Mouse (Mus musculus): ENCODE data around the gene Oas1h.
"Not testable (repeated sequence)": the region's sequence is repeated elsewhere in the genome, so short reads cannot be mapped to it uniquely, and the experiment has no call there.

Oas1h gene

GRCm38 (mm10) chr5:120861121-120861520, at the start of gene Oas1h:
Gene Oas1h, plus strand, starts transcription at chr5:120861421.
- DNase-seq, result no peak

DNA sequence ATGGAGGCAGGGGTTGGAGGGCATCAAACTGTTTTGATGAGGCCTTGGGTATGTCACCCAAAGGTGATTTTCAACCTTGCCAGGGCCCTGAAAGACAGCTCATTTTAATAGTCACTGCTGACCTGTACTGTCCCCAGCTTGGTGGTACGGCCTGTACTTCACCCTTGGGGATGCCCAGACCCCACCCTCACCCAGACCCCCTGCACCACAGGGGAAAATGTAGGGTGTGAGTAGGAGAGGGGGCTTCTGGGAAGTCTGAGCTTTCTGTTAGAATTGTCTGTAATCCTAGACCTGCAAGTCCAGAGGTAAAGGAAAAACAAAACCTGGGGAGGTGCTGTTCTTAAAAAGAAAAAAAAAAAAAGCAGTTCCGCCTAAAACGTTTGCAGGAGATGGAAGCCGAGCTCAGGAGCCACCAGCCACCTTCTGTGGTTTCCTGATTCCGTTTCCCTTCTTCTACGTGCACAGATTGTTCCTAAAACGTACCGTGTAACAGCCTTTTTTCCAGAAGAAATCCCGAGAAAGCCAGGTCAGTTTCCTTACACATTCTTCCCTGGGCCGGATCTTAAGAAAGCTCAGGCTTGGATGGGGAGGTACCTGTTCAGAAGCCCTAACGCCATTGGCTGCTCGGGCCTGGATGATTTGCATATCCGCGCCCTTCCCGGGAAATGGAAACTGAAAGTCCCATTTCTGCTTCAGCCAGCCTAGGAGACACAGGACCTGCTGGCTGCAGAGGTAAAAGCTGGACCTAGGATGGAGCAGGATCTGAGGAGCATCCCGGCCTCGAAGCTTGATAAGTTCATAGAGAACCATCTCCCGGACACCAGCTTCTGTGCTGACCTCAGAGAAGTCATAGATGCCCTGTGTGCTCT, 49.0 kb upstream of the Oas1h start, which contains the start of gene Oas1c:
TSS of gene Oas1c (minus strand) at position 564 of the 869 bp plus-strand sequence.
- peak; percentile 67 to 77 for DNase-seq

GRCm38 (mm10) chr5:120813023-120813422, 48.2 kb upstream of the Oas1h start:
- DNase-seq, result no peak

- peak; percentile 22 to 62 for DNase-seq
These were observed 45.3 kb upstream of the Oas1h start for GRCm38 (mm10) chr5:120815949-120816348.

DNA sequence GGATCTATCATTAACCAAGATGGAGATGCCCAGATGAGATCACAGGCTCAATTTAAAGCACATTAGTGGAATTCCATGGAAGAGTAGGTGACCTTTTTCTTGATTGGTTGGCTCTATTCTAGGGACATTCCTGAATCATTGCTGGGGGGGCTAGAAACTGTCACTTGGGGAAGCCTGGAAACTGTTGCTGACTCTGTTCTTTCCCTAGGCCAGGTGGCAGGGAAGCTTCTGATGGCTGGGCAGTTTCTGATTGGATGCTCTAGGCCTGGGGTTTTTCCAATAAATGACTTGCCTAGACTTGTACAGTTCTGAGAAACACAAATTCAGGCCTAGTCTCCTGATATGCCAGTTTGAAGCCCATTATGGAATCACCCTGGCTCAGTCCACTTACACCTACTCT, 42.2 kb upstream of the Oas1h start:
- no peak for DNase-seq

- DNase-seq, result peak in 1 of 2 experiments; percentile 18
These were observed 30.2 kb upstream of the Oas1h start for GRCm38 (mm10) chr5:120831031-120831430.

- DNase-seq, result no peak
These were observed 27.6 kb upstream of the Oas1h start for GRCm38 (mm10) chr5:120833335-120834280.

DNA sequence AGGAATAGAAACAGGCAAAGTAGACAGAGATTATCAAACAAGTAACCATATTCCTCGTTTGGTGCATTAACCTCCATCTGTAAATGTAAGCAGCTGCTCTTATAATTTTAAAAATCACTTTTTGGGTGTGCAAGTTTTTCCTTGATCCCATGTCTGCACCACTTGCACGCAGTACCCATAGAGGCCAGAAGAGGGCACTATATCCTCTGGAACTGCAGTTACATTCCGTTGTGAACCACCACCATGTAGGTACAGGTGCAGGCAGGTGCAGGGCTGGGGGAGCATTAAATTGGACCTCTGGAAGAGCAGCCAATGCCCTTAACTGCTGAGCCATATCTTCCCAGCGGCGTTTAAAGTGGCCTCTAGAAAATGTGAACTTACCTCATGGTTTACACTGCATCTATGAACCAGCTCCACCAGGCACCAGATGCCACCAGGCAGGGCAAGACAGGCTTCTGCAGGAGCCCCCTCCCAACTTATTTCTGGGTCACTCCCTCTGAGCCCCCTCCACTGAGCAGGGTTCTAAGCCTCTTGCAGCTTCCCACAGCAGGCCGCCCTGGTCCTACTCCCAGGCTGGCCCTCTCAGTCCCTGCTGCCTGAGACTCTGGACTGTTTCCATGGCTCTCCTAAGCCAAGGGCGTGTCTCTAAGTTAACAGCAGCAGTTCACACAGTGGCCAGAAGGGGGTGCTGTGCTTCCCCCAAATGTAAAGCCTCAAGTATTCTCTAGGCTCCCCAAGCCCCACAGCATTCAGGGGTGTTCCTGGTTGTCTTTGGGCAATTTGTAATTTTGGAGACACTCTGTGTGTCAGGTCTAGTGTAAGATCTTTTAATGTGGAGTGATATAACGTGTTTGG, 24.3 kb upstream of the Oas1h start:
- DNase-seq, result peak in 1 of 2 experiments; percentile 57

DNA sequence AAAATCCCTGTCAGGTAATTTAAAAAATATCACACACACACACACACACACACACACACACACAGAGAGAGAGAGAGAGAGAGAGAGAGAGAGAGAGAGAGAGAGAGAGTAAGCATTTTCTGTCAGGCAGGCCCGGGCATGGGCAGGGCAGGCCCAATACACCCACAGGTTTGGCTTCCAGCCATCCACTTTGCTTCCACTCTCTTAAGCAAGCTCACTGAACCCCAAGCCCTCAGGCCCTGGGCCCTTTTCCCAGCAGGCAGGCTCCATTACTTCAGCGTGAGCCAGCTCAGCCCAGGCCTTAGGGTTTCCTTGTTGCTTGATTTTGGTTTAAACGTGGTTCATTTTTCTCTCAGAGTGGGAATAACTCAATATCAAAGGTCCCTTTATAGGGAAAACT, 16.5 kb upstream of the Oas1h start:
- DNase-seq, result no peak

DNA sequence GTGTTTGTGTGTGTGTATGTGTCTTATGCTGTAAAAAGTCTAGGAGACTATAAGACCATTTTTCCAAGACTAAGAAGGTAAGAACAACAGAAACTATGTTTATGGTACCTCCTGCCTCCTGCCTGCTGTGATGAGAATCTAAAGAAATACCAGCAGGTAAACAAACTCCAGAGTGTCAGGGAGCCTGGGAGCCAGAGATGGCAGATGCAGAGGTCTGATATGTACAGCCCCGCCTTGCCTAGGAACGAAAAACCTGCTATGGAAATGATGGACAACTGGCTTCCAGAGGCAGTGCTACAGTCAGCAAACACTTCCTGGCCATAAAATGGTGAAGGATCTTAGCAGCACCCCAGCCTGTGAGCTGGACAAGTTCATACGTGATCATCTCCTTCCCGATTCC, 14.2 kb upstream of the Oas1h start, which contains the start of gene Oas1f:
TSS of gene Oas1f (plus strand) at position 301 of the 400 bp plus-strand sequence.
- no peak for DNase-seq

GRCm38 (mm10) chr5:120849601-120850136, 11.6 kb upstream of the Oas1h start:
- DNase-seq, result peak in 1 of 2 experiments; percentile 55

- no peak for DNase-seq
These were observed 2.0 kb upstream of the Oas1h start for GRCm38 (mm10) chr5:120859241-120859640.

- peak in 1 of 2 experiments; percentile 5 for DNase-seq
These were observed 4.2 kb downstream of the Oas1h start for GRCm38 (mm10) chr5:120865336-120865860.

DNA sequence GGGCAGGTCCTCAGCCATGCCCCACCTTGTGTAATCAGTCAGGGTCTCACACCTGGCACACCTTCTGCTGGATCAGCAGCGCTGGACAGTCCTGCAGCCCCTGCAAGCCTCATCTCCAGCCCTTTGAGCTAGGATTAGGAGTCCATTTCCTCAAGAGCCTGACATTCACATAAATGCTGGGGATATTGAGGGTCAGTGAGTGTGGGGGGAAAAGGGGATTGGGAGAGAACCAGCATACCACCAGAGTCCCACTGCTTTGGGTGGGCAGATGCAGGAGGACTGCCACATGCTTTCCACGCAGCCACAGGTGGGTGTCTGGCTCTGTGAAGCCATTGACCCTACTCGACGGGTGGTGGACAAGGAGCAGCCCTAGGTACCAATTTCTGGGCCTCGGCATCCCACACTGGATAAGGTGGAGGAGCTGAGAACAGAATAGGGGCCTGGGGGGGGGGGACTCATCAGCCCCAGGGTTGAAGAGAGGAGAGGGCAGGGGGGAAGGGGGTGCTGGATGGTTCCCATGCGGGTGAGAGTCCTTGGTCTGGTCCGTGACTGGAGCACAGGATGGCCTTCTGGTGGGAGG, 8.3 kb downstream of the Oas1h start:
- DNase-seq, result no peak

- DNase-seq, result no peak
These were observed 8.9 kb downstream of the Oas1h start for GRCm38 (mm10) chr5:120870081-120870480.

GRCm38 (mm10) chr5:120870782-120871181, 9.6 kb downstream of the Oas1h start:
- DNase-seq, result no peak

DNA sequence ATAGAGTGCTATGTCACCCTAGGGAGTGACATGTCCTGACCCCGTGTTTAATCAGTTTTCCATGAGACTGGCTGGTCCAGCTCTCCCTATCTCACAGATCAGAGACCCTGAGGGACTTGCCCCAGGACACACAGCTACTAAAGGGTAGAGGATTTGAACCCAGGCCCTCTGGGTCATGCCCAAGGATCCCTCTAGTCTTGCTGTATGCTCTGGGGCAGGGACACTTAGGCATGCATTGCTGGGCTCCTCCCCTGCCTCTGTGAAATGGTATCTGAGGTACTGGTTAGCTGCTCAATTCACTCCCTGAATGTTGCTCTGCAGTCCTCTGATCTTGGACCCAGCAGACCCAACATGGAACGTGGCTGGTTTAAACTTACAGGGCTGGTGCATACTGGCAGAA, 10.2 kb downstream of the Oas1h start:
- no peak for DNase-seq

DNA sequence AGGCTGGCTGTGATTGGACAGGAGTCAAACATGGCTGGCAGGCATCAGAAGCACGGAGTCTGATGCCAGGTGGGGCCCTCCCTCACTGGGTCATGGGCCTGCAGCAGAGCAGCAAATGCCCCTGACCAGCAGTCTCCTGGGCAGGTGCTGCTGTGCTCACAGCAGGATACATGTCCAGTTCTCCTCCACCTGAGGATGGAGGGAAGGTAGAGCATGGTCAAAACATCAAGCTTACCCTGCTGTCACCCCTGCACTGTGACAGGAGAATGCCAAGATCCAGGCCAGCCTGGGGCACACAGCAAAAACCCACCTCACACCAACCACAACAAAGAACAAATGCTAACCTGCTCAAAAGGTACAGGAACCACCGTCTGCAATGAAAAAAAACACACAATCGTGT, 15.6 kb downstream of the Oas1h start:
- not testable (repeated sequence) for DNase-seq

DNA sequence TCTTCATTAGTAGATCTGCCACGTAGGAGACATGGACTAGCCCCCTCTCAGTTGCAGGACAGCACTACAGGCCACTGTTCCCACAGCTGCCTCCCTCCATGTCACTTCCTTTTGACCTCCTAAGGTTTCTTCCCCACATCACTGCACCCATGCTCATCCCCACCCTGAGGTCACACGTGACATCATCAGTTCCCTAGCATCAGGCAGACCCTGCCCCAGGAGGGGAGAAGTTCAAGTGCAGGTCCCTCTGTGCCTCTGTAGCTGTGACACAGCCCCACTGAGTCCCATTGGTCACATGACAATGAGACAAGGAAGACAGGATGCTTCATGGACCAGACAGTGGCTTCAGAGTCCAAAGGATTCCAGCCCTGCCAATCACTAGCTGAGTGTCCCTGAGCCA, 16.2 kb downstream of the Oas1h start:
- DNase-seq, result not testable (repeated sequence)

DNA sequence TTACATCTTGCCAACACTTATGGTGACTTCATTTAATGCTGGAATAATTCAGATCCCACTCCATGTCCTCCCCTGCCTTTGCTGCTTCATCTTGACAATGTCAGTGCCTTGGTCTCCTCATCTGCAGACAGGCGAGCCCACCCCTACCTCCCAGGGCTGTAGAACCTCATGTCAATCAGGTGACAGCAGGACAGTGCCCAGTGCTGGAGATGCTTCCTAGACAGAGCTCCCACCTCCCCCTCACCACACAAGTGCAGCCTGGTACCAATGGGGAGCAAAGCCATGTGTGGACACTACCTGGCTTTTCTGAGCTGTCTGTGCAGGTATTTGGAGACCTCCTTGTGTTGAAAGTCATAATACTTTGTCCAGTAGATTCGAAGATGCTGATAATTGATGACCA, 17.6 kb downstream of the Oas1h start:
- DNase-seq, result not testable (repeated sequence)

DNA sequence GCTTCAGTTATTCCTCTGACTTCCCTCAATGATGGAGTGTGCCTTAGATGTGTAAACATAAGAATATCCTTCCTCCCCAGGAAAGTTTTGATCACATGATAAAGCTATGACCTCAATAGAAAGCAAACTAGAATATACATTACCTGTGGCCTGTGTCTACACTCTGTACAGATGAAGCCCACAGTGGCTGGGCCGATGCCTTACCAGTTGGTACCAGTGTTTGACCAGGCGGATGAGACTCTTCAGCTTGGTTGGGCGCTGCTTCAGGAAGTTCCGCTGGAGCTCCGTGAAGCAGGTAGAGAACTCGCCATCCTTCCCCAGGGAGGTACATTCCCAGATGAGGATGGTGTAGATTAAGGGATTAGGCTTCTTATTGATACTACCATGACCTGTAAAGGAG, 20.5 kb downstream of the Oas1h start:
- DNase-seq, result not testable (repeated sequence)

Measured in spleen, adult 18-20 months (tissue).